Mouse (Mus musculus) forebrain, embryonic 13.5 days (tissue): ENCODE measurements at regions not wholly inside any gene's neighbourhood (a gene's known extent, or its start where the extent isn't known, plus 50 kb on each side); places are given as distances from the start of the nearest gene placed in this dataset.
A peak's percentile ranks its signal among the peaks of the same experiment; 100 is the strongest.

Experiments used
- ATAC-seq: fragments of 200-750 bp; cut with Nextera tagmentation; 2 replicates; pipeline ENCODE4 v1.8.0; 2017
- H3K27ac ChIP-seq: fragments of 300-500 bp; sonication (generic); 2 replicates; pipeline ENCODE4 v1.5.1; 2015; ENCODE audit warnings: inconsistent platforms, mild to moderate bottlenecking, moderate library complexity
- H3K27me3 ChIP-seq: fragments of 300-500 bp; sonication (generic); 2 replicates; pipeline ENCODE4 v1.6.1; 2015; ENCODE audit warnings: mild to moderate bottlenecking, inconsistent platforms
- H3K36me3 ChIP-seq: fragments of 300-500 bp; sonication (generic); 2 replicates; pipeline ENCODE4 v1.6.1; 2015; ENCODE audit warnings: mild to moderate bottlenecking, inconsistent platforms; ENCODE audit not compliant: poor library complexity, severe bottlenecking
- H3K4me1 ChIP-seq: fragments of 300-500 bp; sonication (generic); 2 replicates; pipeline ENCODE4 v1.6.1; 2015; ENCODE audit warnings: inconsistent platforms
- H3K4me2 ChIP-seq: fragments of 300-500 bp; sonication (generic); 2 replicates; pipeline ENCODE4 v1.6.1; 2015; ENCODE audit warnings: inconsistent platforms, mild to moderate bottlenecking, moderate library complexity
- H3K4me3 ChIP-seq: fragments of 300-500 bp; sonication (generic); 2 replicates; pipeline ENCODE4 v1.5.1; 2015; ENCODE audit warnings: mild to moderate bottlenecking, inconsistent platforms
- H3K9ac ChIP-seq: fragments of 300-500 bp; sonication (generic); 2 replicates; pipeline ENCODE4 v1.6.1; 2015; ENCODE audit warnings: mild to moderate bottlenecking, inconsistent platforms
- H3K9me3 ChIP-seq: fragments of 300-500 bp; sonication (generic); replicated peaks from 2 replicates; pipeline ENCODE4 v1.6.1; 2016; ENCODE audit warnings: inconsistent platforms
- WGBS: fragments of 180-500 bp; shearing (Covaris S2); methylation state at CpG from one replicate; pipeline ENCODE4 v1.1.7; 2015; 5-methylcytosine and 5-hydroxymethylcytosine counted together

GRCm38 (mm10) chr4:119018573-119018972, 57.2 kb downstream of the Lao1 start:
- 65% methylated on average over 6 of the region's 6 CpGs for WGBS
- H3K4me1 ChIP-seq = peaks cover 25% of the 10 kb centered on the region
- no peak overlapping the region for H3K4me2 ChIP-seq
- no peaks in the 10 kb centered on the region for H3K9me3 ChIP-seq
- no peak overlapping the region for H3K4me3 ChIP-seq
- H3K27me3 ChIP-seq = no peaks in the 10 kb centered on the region
- no peaks in the 10 kb centered on the region for H3K36me3 ChIP-seq
- ATAC-seq = no peak
- no peak overlapping the region; the same call in 1 of the 2 replicates for H3K27ac ChIP-seq
- no peak overlapping the region for H3K9ac ChIP-seq

- H3K27ac ChIP-seq = peak overlapping the region; percentile 66
- peak overlapping the region; percentile 40 for H3K4me2 ChIP-seq
- H3K9me3 ChIP-seq = no peaks in the 10 kb centered on the region
- 41% methylated on average over 12 of the region's 12 CpGs for WGBS
- H3K9ac ChIP-seq = no peak overlapping the region
- peaks cover 25% of the 10 kb centered on the region for H3K4me1 ChIP-seq
- no peaks in the 10 kb centered on the region for H3K36me3 ChIP-seq
- no peaks in the 10 kb centered on the region for H3K27me3 ChIP-seq
- ATAC-seq = peak; percentile 64
- H3K4me3 ChIP-seq = no peak overlapping the region
Observed at GRCm38 (mm10) chr4:119019013-119019781, 57.8 kb downstream of the Lao1 start.

- Histone ChIP-seq H3K36me3 (no peaks in the 10 kb centered on the region), H3K4me1 (peaks cover 13% of the 10 kb centered on the region), H3K27me3 (no peaks in the 10 kb centered on the region), H3K4me2 (no peak overlapping the region), H3K27ac (no peak overlapping the region), H3K9me3 (no peaks in the 10 kb centered on the region), H3K4me3 (no peak overlapping the region), H3K9ac (no peak overlapping the region)
- no peak for ATAC-seq
- WGBS = 68% methylated on average over 6 of the region's 6 CpGs
Observed at GRCm38 (mm10) chr4:119022338-119022737, 61.0 kb downstream of the Lao1 start.

DNA sequence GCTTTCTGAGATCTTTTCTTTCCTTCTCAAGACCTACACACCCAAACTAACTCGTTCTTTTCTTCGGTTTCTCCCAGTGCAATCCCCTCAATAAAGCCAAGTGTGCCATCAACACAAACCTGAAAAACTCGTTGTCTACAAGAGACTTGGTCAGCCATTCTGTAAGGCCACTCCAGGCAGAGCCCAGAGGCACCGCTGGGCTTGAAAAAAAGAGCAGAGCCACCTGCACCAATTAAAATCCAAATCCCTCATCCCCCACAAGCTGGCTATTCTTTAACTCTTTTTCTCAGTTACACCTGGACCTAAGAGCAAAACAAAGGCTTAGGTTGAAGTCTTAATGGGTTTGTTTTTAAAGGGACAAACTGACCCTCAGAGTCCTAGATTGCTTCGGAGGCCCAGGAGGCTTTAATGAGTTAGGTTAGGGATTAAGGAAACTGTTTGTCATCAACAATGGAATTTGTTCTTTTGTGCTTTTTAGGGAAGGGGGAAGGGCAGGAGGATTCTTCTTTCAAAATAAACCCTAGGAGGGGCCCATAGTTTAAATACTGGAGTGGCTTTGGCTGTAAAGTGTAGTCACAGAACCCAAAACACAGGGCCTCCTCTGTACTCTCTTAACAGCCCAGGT, 65.0 kb downstream of the Lao1 start:
- peaks cover 5% of the 10 kb centered on the region for H3K4me1 ChIP-seq
- H3K4me3 ChIP-seq = no peak overlapping the region
- no peak overlapping the region for H3K4me2 ChIP-seq
- no peaks in the 10 kb centered on the region for H3K36me3 ChIP-seq
- H3K27ac ChIP-seq = no peak overlapping the region
- H3K9me3 ChIP-seq = no peaks in the 10 kb centered on the region
- no peaks in the 10 kb centered on the region for H3K27me3 ChIP-seq
- WGBS = 5% methylated on average over 5 of the region's 5 CpGs
- ATAC-seq = no peak
- no peak overlapping the region for H3K9ac ChIP-seq

DNA sequence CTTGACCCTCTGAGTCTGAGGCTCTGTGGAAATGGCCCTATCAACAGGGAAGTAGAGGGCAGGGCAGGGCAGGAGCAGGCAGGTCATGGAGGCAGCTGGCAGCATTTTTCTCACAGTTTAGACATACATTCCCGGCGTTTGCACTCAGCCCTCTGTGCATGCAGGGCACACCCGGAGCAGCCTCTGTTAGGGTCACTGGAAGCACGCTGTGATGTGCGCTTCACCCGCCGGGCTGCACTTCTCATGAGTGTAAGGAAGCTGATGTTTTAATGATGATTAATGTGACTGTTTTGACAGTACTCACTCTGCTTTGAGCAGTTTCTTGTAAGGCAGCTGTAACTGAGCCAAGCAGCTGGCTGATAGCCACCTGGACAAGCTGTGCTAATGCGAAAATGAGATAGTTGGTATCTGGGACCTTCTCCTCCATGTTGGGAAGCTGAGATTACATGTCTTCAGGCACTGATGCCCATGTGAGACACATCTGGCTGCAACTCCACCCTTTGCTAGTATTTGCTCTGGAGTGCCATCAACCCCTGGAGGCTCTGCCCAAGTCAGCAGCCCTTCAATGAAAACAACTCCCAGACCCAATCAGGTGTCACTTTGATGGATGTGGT, 66.9 kb downstream of the Lao1 start:
- Histone ChIP-seq H3K4me1 (peaks cover 5% of the 10 kb centered on the region), H3K9ac (no peak overlapping the region), H3K4me3 (no peak overlapping the region), H3K36me3 (no peaks in the 10 kb centered on the region), H3K27ac (no peak overlapping the region), H3K27me3 (no peaks in the 10 kb centered on the region), H3K4me2 (no peak overlapping the region), H3K9me3 (no peaks in the 10 kb centered on the region)
- 28% methylated on average over 8 of the region's 8 CpGs for WGBS
- ATAC-seq = no peak

- H3K27ac ChIP-seq = no peak overlapping the region
- H3K4me1 ChIP-seq = peaks cover 5% of the 10 kb centered on the region
- ATAC-seq = no peak
- H3K9me3 ChIP-seq = no peaks in the 10 kb centered on the region
- no peak overlapping the region for H3K4me3 ChIP-seq
- WGBS = 73% methylated on average over 7 of the region's 7 CpGs
- no peaks in the 10 kb centered on the region for H3K36me3 ChIP-seq
- no peak overlapping the region for H3K9ac ChIP-seq
- no peaks in the 10 kb centered on the region for H3K27me3 ChIP-seq
- no peak overlapping the region for H3K4me2 ChIP-seq
Observed at GRCm38 (mm10) chr4:119029091-119029490, 67.7 kb downstream of the Lao1 start.

- Histone ChIP-seq H3K9ac (no peak overlapping the region), H3K9me3 (no peaks in the 10 kb centered on the region), H3K27me3 (no peaks in the 10 kb centered on the region), H3K4me1 (peaks cover 5% of the 10 kb centered on the region), H3K4me3 (no peak overlapping the region), H3K4me2 (no peak overlapping the region), H3K27ac (no peak overlapping the region), H3K36me3 (no peaks in the 10 kb centered on the region)
- ATAC-seq = no peak
- 89% methylated on average over 6 of the region's 6 CpGs for WGBS
Observed at GRCm38 (mm10) chr4:119029735-119030134, 68.4 kb downstream of the Lao1 start.

GRCm38 (mm10) chr4:119030865-119031264, 69.5 kb downstream of the Lao1 start:
- Histone ChIP-seq H3K27ac (no peak overlapping the region), H3K36me3 (no peaks in the 10 kb centered on the region), H3K4me1 (peaks cover 5% of the 10 kb centered on the region), H3K9ac (no peak overlapping the region), H3K4me3 (no peak overlapping the region), H3K9me3 (no peaks in the 10 kb centered on the region), H3K4me2 (no peak overlapping the region), H3K27me3 (no peaks in the 10 kb centered on the region)
- WGBS = 58% methylated on average over 5 of the region's 5 CpGs
- no peak for ATAC-seq

DNA sequence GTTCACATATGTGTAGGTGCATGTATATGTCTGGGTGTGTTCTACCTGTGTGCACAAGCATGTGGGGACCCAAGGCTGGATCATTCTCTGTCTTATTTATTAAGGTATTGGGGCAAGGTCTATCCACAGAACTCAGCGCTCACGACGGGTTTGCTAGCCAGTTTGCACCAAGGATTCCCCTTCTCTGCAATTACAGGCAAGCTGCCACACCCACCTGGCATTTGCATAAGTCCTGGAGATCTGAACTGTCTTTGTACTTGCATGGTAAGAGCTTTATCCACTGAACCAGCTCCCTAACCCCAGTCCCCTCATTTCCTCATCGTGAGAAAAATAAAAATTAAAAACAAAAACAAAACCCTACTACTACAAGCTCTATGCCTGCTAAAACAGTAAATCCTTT, 71.6 kb downstream of the Lao1 start:
- Histone ChIP-seq H3K4me1 (peaks cover 5% of the 10 kb centered on the region), H3K4me2 (no peak overlapping the region), H3K9ac (no peak overlapping the region), H3K9me3 (no peaks in the 10 kb centered on the region), H3K27ac (no peak overlapping the region), H3K27me3 (no peaks in the 10 kb centered on the region), H3K4me3 (no peak overlapping the region), H3K36me3 (no peaks in the 10 kb centered on the region)
- 58% methylated on average over 4 of the region's 4 CpGs for WGBS
- ATAC-seq = no peak

DNA sequence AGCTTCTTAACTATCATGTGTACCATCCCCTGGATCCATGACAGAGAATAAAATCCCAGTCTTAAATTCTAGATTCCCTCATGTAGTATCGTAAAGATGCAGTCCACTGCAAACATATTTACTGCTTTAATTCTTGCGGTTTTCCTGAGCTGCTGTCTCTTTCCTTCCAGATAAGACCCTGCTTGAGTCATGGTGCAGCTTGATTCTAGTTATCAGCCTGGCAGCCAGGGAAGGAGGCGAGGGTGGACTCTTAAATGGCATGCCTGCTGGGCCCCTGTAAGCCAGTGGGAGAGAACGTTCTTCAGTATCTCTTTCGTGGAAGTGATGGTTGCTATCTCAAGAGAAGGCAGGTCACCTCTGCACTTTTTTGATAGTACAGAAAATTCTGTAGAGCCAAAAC, 71.9 kb upstream of the Slc2a1 start:
- Histone ChIP-seq H3K27ac (no peak overlapping the region), H3K27me3 (no peaks in the 10 kb centered on the region), H3K9ac (no peak overlapping the region), H3K36me3 (no peaks in the 10 kb centered on the region), H3K4me3 (no peak overlapping the region), H3K4me1 (no peaks in the 10 kb centered on the region), H3K9me3 (no peaks in the 10 kb centered on the region), H3K4me2 (no peak overlapping the region)
- no peak for ATAC-seq
- WGBS = 91% methylated on average over 5 of the region's 5 CpGs

DNA sequence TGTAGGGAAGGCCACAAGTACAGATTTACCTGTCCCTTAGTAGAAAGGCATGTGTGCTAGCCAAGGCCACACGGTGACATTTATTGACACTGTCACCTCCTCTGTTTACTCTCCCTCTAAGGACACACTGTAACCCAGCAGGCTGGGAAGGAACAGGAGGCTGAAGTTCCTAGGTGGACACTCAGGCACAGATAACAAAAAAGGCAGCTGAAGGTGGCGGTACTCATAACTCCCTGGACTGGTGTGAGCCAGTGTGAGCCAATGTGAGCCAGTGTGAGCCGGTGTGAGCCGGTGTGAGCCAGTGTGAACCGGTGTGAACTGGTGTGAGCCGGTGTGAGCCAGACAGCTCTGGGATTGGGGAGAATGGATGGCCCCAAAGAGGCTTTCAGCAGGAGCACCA, 68.5 kb upstream of the Slc2a1 start:
- Histone ChIP-seq H3K4me3 (no peak overlapping the region), H3K9ac (no peak overlapping the region), H3K4me2 (no peak overlapping the region), H3K27me3 (no peaks in the 10 kb centered on the region), H3K9me3 (no peaks in the 10 kb centered on the region), H3K4me1 (peaks cover 10% of the 10 kb centered on the region; the same call in 1 of the 2 replicates), H3K36me3 (no peaks in the 10 kb centered on the region), H3K27ac (no peak overlapping the region)
- ATAC-seq = no peak
- 94% methylated on average over 6 of the region's 6 CpGs for WGBS

DNA sequence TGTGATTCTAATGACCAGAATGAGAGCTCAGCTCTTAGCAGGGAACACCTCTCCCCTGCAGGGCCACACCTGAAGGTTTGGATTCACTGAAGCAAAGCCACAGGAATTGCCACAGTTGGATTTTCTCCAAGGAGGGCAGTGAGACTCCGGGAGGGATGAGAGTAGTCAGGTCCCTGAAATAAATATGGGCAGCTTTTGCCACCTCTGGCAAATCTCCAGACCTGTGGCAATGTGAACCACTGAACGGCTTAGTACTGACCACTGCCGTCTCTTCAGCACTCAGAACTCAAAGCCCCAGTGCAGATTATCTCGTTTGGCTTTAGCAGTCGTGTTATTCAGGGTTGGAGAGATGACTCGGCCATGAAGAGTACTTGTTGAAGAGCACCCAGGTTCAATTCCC, 66.9 kb upstream of the Slc2a1 start:
- WGBS = 59% methylated on average over 6 of the region's 6 CpGs
- Histone ChIP-seq H3K27ac (no peak overlapping the region), H3K36me3 (no peaks in the 10 kb centered on the region), H3K4me2 (no peak overlapping the region), H3K27me3 (no peaks in the 10 kb centered on the region), H3K4me3 (no peak overlapping the region), H3K9ac (no peak overlapping the region), H3K4me1 (peaks cover 10% of the 10 kb centered on the region; the same call in 1 of the 2 replicates), H3K9me3 (no peaks in the 10 kb centered on the region)
- no peak for ATAC-seq
